Mouse (Mus musculus): ENCODE measurements around the gene Hmgb1. TPM values are rescaled to one million over a fixed set of nuclear protein-coding genes. Genes with fewer than 3 reads are reported as not detected.
A peak's percentile ranks its signal among the peaks of the same experiment; 100 is the strongest.

The Hmgb1 gene
- polyA plus RNA-seq, 1 experiment from 2014 or later: 2,008 TPM

GRCm38 (mm10) chr5:149067501-149067961, 116.8 kb downstream of the Hmgb1 start:
- H3K36me3 ChIP-seq (ENCODE audit: insufficient read depth): no peaks in the 10 kb centered on the region
- 50% methylated on average over 8 of the region's 8 CpGs for WGBS
- TF ChIP-seq CTCF (IDR thresholded peaks at IDR 0.05; ENCODE audit: low read depth): no peak
- H3K4me2 ChIP-seq: no peak overlapping the region
- no peak overlapping the region for H3K9ac ChIP-seq
- H3K4me1 ChIP-seq (ENCODE audit: insufficient read depth): no peaks in the 10 kb centered on the region
- no peaks in the 10 kb centered on the region for H3K9me3 ChIP-seq (ENCODE audit: low read depth, low read length)
- no peak overlapping the region for H3K4me3 ChIP-seq (ENCODE audit: low read depth, low read length)
- DNase-seq (no peak), ATAC-seq (ENCODE audit: insufficient read depth) (no peak)
- no peaks in the 10 kb centered on the region for H3K27me3 ChIP-seq (ENCODE audit: insufficient read depth, low read length)
- no peak overlapping the region for H3K27ac ChIP-seq (ENCODE audit: low read depth)

GRCm38 (mm10) chr5:149062833-149063232, 121.5 kb downstream of the Hmgb1 start:
- Histone ChIP-seq H3K4me2 (no peak overlapping the region), H3K27me3 (ENCODE audit: insufficient read depth, low read length) (no peaks in the 10 kb centered on the region), H3K27ac (ENCODE audit: low read depth) (no peak overlapping the region), H3K36me3 (ENCODE audit: insufficient read depth) (no peaks in the 10 kb centered on the region), H3K4me3 (ENCODE audit: low read depth, low read length) (no peak overlapping the region), H3K9me3 (ENCODE audit: low read depth, low read length) (no peaks in the 10 kb centered on the region), H3K4me1 (ENCODE audit: insufficient read depth) (no peaks in the 10 kb centered on the region), H3K9ac (no peak overlapping the region)
- 87% methylated on average over 1 of the region's 1 CpGs for WGBS
- ATAC-seq (ENCODE audit: insufficient read depth) (no peak), DNase-seq (no peak)
- no peak for TF ChIP-seq CTCF (IDR thresholded peaks at IDR 0.05; ENCODE audit: low read depth)

- H3K36me3 ChIP-seq (ENCODE audit: insufficient read depth): peaks cover 26% of the 10 kb centered on the region
- peak overlapping the region; percentile 100 for H3K9ac ChIP-seq
- peak overlapping the region; percentile 86 for H3K4me3 ChIP-seq (ENCODE audit: low read depth, low read length)
- WGBS: 2% methylated on average over 34 of the region's 34 CpGs
- H3K4me1 ChIP-seq (ENCODE audit: insufficient read depth): no peaks in the 10 kb centered on the region
- no peaks in the 10 kb centered on the region for H3K9me3 ChIP-seq (ENCODE audit: low read depth, low read length)
- peak; percentile 60 for ATAC-seq (ENCODE audit: insufficient read depth)
- H3K4me2 ChIP-seq: peak overlapping the region; percentile 89
- peak; percentile 15; the same call in 1 of the 2 replicates for TF ChIP-seq CTCF (IDR thresholded peaks at IDR 0.05; ENCODE audit: low read depth)
- H3K27ac ChIP-seq (ENCODE audit: low read depth): peak overlapping the region; percentile 100
- DNase-seq: peak; percentile 60
- no peaks in the 10 kb centered on the region for H3K27me3 ChIP-seq (ENCODE audit: insufficient read depth, low read length)
These were observed 130.7 kb downstream of the Hmgb1 start for GRCm38 (mm10) chr5:149053352-149054168.

- peak; percentile 96 for ATAC-seq (ENCODE audit: insufficient read depth)
- peaks cover 26% of the 10 kb centered on the region for H3K36me3 ChIP-seq (ENCODE audit: insufficient read depth)
- WGBS: under 1% methylated on average over 98 of the region's 110 CpGs
These were observed 131.6 kb downstream of the Hmgb1 start for GRCm38 (mm10) chr5:149052421-149053338.

GRCm38 (mm10) chr5:149051571-149052420, 132.5 kb downstream of the Hmgb1 start:
- peak; percentile 16 for ATAC-seq (ENCODE audit: insufficient read depth)
- peak; percentile 86 for DNase-seq
- Histone ChIP-seq H3K9me3 (ENCODE audit: low read depth, low read length) (no peaks in the 10 kb centered on the region), H3K4me1 (ENCODE audit: insufficient read depth) (no peaks in the 10 kb centered on the region; the same call in 1 of the 2 replicates), H3K27me3 (ENCODE audit: insufficient read depth, low read length) (no peaks in the 10 kb centered on the region), H3K4me2 (peak overlapping the region; percentile 92), H3K36me3 (ENCODE audit: insufficient read depth) (peaks cover 28% of the 10 kb centered on the region), H3K9ac (peak overlapping the region; percentile 100), H3K4me3 (ENCODE audit: low read depth, low read length) (peak overlapping the region; percentile 86), H3K27ac (ENCODE audit: low read depth) (peak overlapping the region; percentile 100)
- WGBS: under 1% methylated on average over 112 of the region's 120 CpGs
- no peak for TF ChIP-seq CTCF (IDR thresholded peaks at IDR 0.05; ENCODE audit: low read depth)

More at GRCm38 (mm10) chr5:149052421-149053338, 131.6 kb downstream of the Hmgb1 start:
- peak overlapping the region; percentile 89 for H3K4me2 ChIP-seq
- H3K9me3 ChIP-seq (ENCODE audit: low read depth, low read length): no peaks in the 10 kb centered on the region
- peak; percentile 99 for DNase-seq
- H3K27me3 ChIP-seq (ENCODE audit: insufficient read depth, low read length): no peaks in the 10 kb centered on the region
- peak; percentile 46; the same call in 1 of the 2 replicates for TF ChIP-seq CTCF (IDR thresholded peaks at IDR 0.05; ENCODE audit: low read depth)
- H3K4me3 ChIP-seq (ENCODE audit: low read depth, low read length): peak overlapping the region; percentile 86
- no peaks in the 10 kb centered on the region for H3K4me1 ChIP-seq (ENCODE audit: insufficient read depth)
- peak overlapping the region; percentile 100 for H3K27ac ChIP-seq (ENCODE audit: low read depth)
- H3K9ac ChIP-seq: peak overlapping the region; percentile 100

GRCm38 (mm10) chr5:149051194-149051570, 133.1 kb downstream of the Hmgb1 start:
- Histone ChIP-seq H3K9me3 (ENCODE audit: low read depth, low read length) (no peaks in the 10 kb centered on the region), H3K4me3 (ENCODE audit: low read depth, low read length) (peak overlapping the region; percentile 86), H3K36me3 (ENCODE audit: insufficient read depth) (peaks cover 34% of the 10 kb centered on the region), H3K4me1 (ENCODE audit: insufficient read depth) (no peaks in the 10 kb centered on the region; the same call in 1 of the 2 replicates), H3K4me2 (peak overlapping the region; percentile 92), H3K27me3 (ENCODE audit: insufficient read depth, low read length) (no peaks in the 10 kb centered on the region), H3K27ac (ENCODE audit: low read depth) (peak overlapping the region; percentile 100), H3K9ac (peak overlapping the region; percentile 100)
- TF ChIP-seq CTCF (IDR thresholded peaks at IDR 0.05; ENCODE audit: low read depth): no peak
- 1% methylated on average over 27 of the region's 27 CpGs for whole genome bisulfite sequencing
- peak; percentile 65 for DNase-seq
- ATAC-seq (ENCODE audit: insufficient read depth): no peak

All from lung, embryonic 14.5 days (tissue).